Mouse (Mus musculus): Measurements from ENCODE around the gene Tomm40. TPM values are rescaled to one million over a fixed set of nuclear protein-coding genes. Genes with fewer than 3 reads are reported as not detected.
"Not testable (repeated sequence)": the region's sequence is repeated elsewhere in the genome, so short reads cannot be mapped to it uniquely, and the experiment has no call there.

Tomm40 gene
- polyA plus RNA-seq, 1 experiment from 2014 or later: 158 TPM

GRCm38 (mm10) chr7:19691873-19692865, 23.1 kb downstream of the Tomm40 start, which contains the start of gene Apoc1:
Apoc1 (minus strand) TSS chr7:19692660.
- ATAC-seq (ENCODE audit: low FRiP score, low read depth): no peak
- no peaks in the 10 kb centered on the region for H3K36me3 ChIP-seq
- H3K9me3 ChIP-seq: no peaks in the 10 kb centered on the region
- no peak within 1 kb of the TSS for H3K9ac ChIP-seq
- WGBS: 54% methylated on average over 28 of the region's 28 CpGs
- no peak within 1 kb of the TSS for H3K4me2 ChIP-seq
- no peaks in the 10 kb centered on the region for H3K4me1 ChIP-seq (replicated peaks)
- H3K27me3 ChIP-seq: no peaks in the 10 kb centered on the region
- H3K4me3 ChIP-seq: no peak within 1 kb of the TSS
- H3K27ac ChIP-seq (replicated peaks): peak within 1 kb of the TSS; percentile 16; the same call in 1 of the 2 replicates

- Histone ChIP-seq H3K4me1 (replicated peaks) (no peaks in the 10 kb centered on the region), H3K27me3 (no peaks in the 10 kb centered on the region), H3K36me3 (no peaks in the 10 kb centered on the region), H3K27ac (replicated peaks) (no peak overlapping the region), H3K4me3 (no peak overlapping the region), H3K9ac (no peak overlapping the region), H3K9me3 (no peaks in the 10 kb centered on the region), H3K4me2 (no peak overlapping the region)
- WGBS: 80% methylated on average over 6 of the region's 6 CpGs
- no peak for ATAC-seq (ENCODE audit: low FRiP score, low read depth)
Measured at GRCm38 (mm10) chr7:19691434-19691833, 23.8 kb downstream of the Tomm40 start.

DNA sequence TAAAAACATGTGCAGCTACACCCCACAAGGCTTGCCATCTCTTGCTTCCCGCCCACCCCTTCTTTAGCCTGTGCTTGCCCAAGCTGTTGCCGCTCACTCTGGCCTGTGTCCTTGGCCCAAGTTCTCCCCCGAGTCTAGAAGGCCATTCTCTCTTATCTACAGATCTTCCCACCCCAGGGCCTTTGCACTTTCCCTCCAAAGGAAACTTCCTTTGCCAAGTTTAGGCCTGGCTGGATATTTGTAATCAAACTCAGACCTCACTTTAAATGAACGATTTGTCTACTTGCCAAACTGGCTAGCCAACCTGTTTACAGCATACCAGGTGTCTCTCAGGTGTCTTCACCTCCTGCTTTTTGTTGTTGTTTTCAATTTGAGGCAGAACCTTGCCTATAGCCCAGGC, 24.4 kb downstream of the Tomm40 start:
- Histone ChIP-seq H3K36me3 (no peaks in the 10 kb centered on the region), H3K27ac (replicated peaks) (no peak overlapping the region), H3K4me3 (no peak overlapping the region), H3K9me3 (no peaks in the 10 kb centered on the region), H3K9ac (no peak overlapping the region), H3K4me2 (no peak overlapping the region), H3K27me3 (no peaks in the 10 kb centered on the region), H3K4me1 (replicated peaks) (no peaks in the 10 kb centered on the region)
- ATAC-seq (ENCODE audit: low FRiP score, low read depth): no peak
- WGBS: 91% methylated on average over 4 of the region's 4 CpGs

DNA sequence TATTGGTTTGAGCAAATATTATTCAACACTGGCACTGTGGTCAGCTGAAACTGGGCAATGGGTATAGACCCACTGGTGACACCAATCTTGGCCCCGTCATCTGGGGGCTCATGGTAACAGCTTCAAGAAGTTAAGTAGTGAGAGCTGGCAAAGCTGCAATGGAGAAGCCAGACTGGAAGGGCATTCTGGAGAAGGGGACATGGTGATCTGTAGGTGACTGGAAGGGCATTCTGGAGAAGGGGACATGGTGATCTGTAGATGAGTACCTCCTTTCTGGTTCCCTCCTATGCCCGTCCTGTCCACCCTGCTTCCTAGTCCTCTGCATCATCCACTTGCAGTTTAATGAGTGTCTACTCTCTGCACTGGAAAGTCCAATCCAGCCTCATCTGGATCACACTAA, 26.6 kb downstream of the Tomm40 start:
- no peak for ATAC-seq (ENCODE audit: low FRiP score, low read depth)
- Histone ChIP-seq H3K4me1 (replicated peaks) (no peaks in the 10 kb centered on the region), H3K4me3 (no peak overlapping the region), H3K4me2 (no peak overlapping the region), H3K27me3 (no peaks in the 10 kb centered on the region), H3K36me3 (no peaks in the 10 kb centered on the region), H3K27ac (replicated peaks) (no peak overlapping the region), H3K9me3 (no peaks in the 10 kb centered on the region), H3K9ac (no peak overlapping the region)
- 100% methylated on average over 2 of the region's 2 CpGs for WGBS

DNA sequence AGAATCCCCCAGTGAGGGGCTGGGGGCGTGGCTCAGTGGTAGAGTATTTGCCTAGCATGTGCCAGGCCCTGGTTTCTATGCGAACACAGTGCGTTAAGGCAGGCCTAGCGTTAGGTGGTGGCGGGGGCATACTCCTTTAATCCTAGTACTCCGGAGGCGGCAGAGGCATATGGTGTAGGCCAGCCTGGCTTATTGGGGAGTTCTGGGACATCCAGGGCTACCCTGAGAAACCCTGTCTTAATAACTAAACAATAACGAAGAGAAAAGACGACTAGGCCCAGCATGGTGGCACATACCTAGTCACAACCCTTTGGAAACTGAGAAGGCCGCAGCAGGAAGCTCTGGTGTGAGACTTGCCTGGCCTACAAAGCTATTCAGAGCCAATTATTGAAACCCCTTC, 27.1 kb downstream of the Tomm40 start:
- ATAC-seq (ENCODE audit: low FRiP score, low read depth): no peak

DNA sequence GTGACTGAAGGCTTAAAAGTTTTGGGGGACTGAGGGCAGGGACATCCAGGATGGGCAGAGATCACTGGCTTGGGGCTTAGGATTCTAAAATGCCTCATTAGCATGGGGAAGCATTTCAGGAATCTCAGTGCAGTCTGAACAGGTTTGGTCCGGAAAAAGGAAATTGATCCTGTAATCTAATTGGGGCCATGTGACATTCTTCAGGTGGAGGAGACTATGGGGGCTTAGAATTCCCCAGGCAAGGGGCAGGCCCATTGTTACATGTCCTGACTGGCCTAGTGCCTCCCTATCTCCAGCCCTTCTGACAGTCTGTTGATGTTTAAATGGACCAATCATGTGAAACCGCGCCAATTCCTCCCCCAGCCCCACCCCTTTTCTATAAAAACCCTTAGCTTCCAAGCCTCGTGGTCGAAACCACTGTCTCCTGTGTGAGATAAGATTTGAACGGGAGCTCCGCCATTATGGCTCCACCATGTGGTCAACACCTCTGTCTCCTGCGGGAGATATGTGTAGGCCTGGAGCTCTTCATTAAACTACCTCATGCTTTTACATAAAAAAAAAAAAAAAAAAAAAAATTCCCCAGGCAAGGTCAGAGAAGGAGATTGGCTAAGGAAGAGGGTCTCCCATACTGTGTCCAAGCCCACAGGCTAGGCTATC, 28.2 kb downstream of the Tomm40 start:
- H3K27ac ChIP-seq (replicated peaks); H3K4me1 ChIP-seq (replicated peaks); H3K4me3 ChIP-seq; ATAC-seq (ENCODE audit: low FRiP score, low read depth); H3K4me2 ChIP-seq; H3K9ac ChIP-seq; H3K9me3 ChIP-seq; H3K27me3 ChIP-seq; H3K36me3 ChIP-seq: not testable (repeated sequence)
- WGBS: 80% methylated on average over 8 of the region's 8 CpGs

More for the DNA sequence above, 27.1 kb downstream of the Tomm40 start:
- Histone ChIP-seq H3K4me1 (replicated peaks) (no peaks in the 10 kb centered on the region), H3K9ac (no peak overlapping the region), H3K4me2 (no peak overlapping the region), H3K4me3 (no peak overlapping the region), H3K27ac (replicated peaks) (no peak overlapping the region), H3K9me3 (no peaks in the 10 kb centered on the region), H3K27me3 (no peaks in the 10 kb centered on the region), H3K36me3 (no peaks in the 10 kb centered on the region)
- WGBS: 92% methylated on average over 10 of the region's 10 CpGs

- Histone ChIP-seq H3K9ac (no peak overlapping the region), H3K27me3 (no peaks in the 10 kb centered on the region), H3K4me1 (replicated peaks) (no peaks in the 10 kb centered on the region), H3K27ac (replicated peaks) (no peak overlapping the region), H3K9me3 (no peaks in the 10 kb centered on the region), H3K4me3 (no peak overlapping the region), H3K4me2 (no peak overlapping the region), H3K36me3 (no peaks in the 10 kb centered on the region)
- ATAC-seq (ENCODE audit: low FRiP score, low read depth): no peak
- WGBS: 90% methylated on average over 6 of the region's 6 CpGs
Measured at GRCm38 (mm10) chr7:19686521-19686920, 28.7 kb downstream of the Tomm40 start.

GRCm38 (mm10) chr7:19685374-19685773, 29.9 kb downstream of the Tomm40 start:
- 59% methylated on average over 4 of the region's 4 CpGs for WGBS

GRCm38 (mm10) chr7:19683771-19684201, 31.5 kb downstream of the Tomm40 start:
- H3K9me3 ChIP-seq: no peaks in the 10 kb centered on the region
- H3K4me1 ChIP-seq (replicated peaks): no peaks in the 10 kb centered on the region
- H3K4me3 ChIP-seq: no peak overlapping the region
- no peak for ATAC-seq (ENCODE audit: low FRiP score, low read depth)
- H3K4me2 ChIP-seq: no peak overlapping the region
- no peaks in the 10 kb centered on the region for H3K27me3 ChIP-seq
- no peak overlapping the region for H3K9ac ChIP-seq
- WGBS: 90% methylated on average over 6 of the region's 6 CpGs
- H3K36me3 ChIP-seq: no peaks in the 10 kb centered on the region
- no peak overlapping the region for H3K27ac ChIP-seq (replicated peaks)

More at GRCm38 (mm10) chr7:19685374-19685773, 29.9 kb downstream of the Tomm40 start:
- no peak overlapping the region for H3K27ac ChIP-seq (replicated peaks)
- no peak overlapping the region for H3K9ac ChIP-seq
- H3K4me1 ChIP-seq (replicated peaks): no peaks in the 10 kb centered on the region
- H3K36me3 ChIP-seq: no peaks in the 10 kb centered on the region
- no peak for ATAC-seq (ENCODE audit: low FRiP score, low read depth)
- no peak overlapping the region for H3K4me3 ChIP-seq
- H3K9me3 ChIP-seq: no peaks in the 10 kb centered on the region
- H3K4me2 ChIP-seq: no peak overlapping the region
- H3K27me3 ChIP-seq: no peaks in the 10 kb centered on the region

GRCm38 (mm10) chr7:19682979-19683378, 32.3 kb downstream of the Tomm40 start:
- H3K4me3 ChIP-seq: no peak overlapping the region
- H3K9ac ChIP-seq: no peak overlapping the region
- no peak for ATAC-seq (ENCODE audit: low FRiP score, low read depth)
- H3K36me3 ChIP-seq: no peaks in the 10 kb centered on the region
- WGBS: 89% methylated on average over 3 of the region's 3 CpGs
- H3K4me2 ChIP-seq: no peak overlapping the region
- no peaks in the 10 kb centered on the region for H3K27me3 ChIP-seq
- H3K27ac ChIP-seq (replicated peaks): no peak overlapping the region
- no peaks in the 10 kb centered on the region for H3K9me3 ChIP-seq
- no peaks in the 10 kb centered on the region for H3K4me1 ChIP-seq (replicated peaks)

DNA sequence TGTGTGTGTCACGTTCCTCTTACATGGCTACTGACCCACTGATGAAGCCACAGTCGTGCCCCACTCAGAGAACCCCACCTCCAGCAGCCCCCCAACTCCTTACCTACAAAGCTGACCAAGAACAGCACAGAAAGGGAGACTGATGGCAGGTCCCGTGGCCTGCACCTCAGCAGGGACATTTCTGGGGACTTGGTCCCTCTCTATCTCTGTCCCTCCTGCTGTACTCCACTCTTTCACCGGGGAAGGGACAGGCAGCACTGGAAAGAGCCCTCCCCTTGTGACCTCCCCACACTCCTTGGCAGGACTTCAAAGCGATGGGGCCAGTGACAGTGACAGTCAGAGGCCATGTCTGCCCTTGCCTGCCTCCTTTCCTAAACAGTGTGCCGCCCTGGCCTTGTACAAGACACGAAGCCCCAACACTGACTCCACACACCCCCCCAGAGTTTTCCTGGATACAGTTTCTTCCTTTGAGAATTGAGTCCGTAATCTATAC, 34.0 kb downstream of the Tomm40 start, which contains the start of the genes Gm44805 and Apoc4:
TSS of gene Gm44805 (minus strand) at position 222 of the 493 bp plus-strand sequence.
TSS of gene Apoc4 (minus strand) at position 278 of the 493 bp plus-strand sequence.
- H3K9me3 ChIP-seq: no peaks in the 10 kb centered on the region
- H3K4me2 ChIP-seq: no peak within 1 kb of the TSS
- H3K9ac ChIP-seq: no peak within 1 kb of the TSS
- H3K36me3 ChIP-seq: no peaks in the 10 kb centered on the region
- no peak within 1 kb of the TSS for H3K4me3 ChIP-seq
- WGBS: 68% methylated on average over 8 of the region's 8 CpGs
- H3K27ac ChIP-seq (replicated peaks): no peak within 1 kb of the TSS
- no peak for ATAC-seq (ENCODE audit: low FRiP score, low read depth)
- no peaks in the 10 kb centered on the region for H3K27me3 ChIP-seq
- H3K4me1 ChIP-seq (replicated peaks): no peaks in the 10 kb centered on the region

- Histone ChIP-seq H3K4me2 (no peak overlapping the region), H3K27me3 (no peaks in the 10 kb centered on the region), H3K36me3 (no peaks in the 10 kb centered on the region), H3K9me3 (no peaks in the 10 kb centered on the region), H3K27ac (replicated peaks) (no peak overlapping the region), H3K4me3 (no peak overlapping the region), H3K4me1 (replicated peaks) (no peaks in the 10 kb centered on the region), H3K9ac (no peak overlapping the region)
- 92% methylated on average over 2 of the region's 2 CpGs for WGBS
- ATAC-seq (ENCODE audit: low FRiP score, low read depth): no peak
Measured at GRCm38 (mm10) chr7:19680702-19681101, 34.5 kb downstream of the Tomm40 start.

Data from hindbrain, embryonic 15.5 days (tissue).